Mouse (Mus musculus) ovary, adult 18-20 months (tissue): Measurements from ENCODE around the gene Rxrb.
A peak's percentile ranks its signal among the peaks of the same experiment; 100 is the strongest.
"Not testable (repeated sequence)": the region's sequence is repeated elsewhere in the genome, so short reads cannot be mapped to it uniquely, and the experiment has no call there.

Experiments used
- DNase-seq: peaks from one replicate; pipeline ENCODE4 v3.0.0; 2022; ENCODE audit warnings: low spot score, mixed read lengths

The Rxrb gene

GRCm38 (mm10) chr17:34031465-34032173 is at the start of gene Rxrb, which contains the start of gene Slc39a7:
Gene Rxrb (plus strand): TSS chr17:34031812.
Gene Slc39a7 (minus strand): TSS chr17:34031682.
- peak; percentile 97 for DNase-seq

- not testable (repeated sequence) for DNase-seq
Measured at GRCm38 (mm10) chr17:33982136-33982535, 49.5 kb upstream of the Rxrb start.

GRCm38 (mm10) chr17:33991788-33992664 is 39.6 kb upstream of the Rxrb start:
- no peak for DNase-seq

- no peak for DNase-seq
Measured at GRCm38 (mm10) chr17:33994959-33995358, 36.7 kb upstream of the Rxrb start.

GRCm38 (mm10) chr17:33995651-33996050 is 36.0 kb upstream of the Rxrb start:
- no peak for DNase-seq

GRCm38 (mm10) chr17:33997025-33997424 is 34.6 kb upstream of the Rxrb start:
- DNase-seq: not testable (repeated sequence)

- not testable (repeated sequence) for DNase-seq
Measured at GRCm38 (mm10) chr17:33998697-33999096, 32.9 kb upstream of the Rxrb start.

GRCm38 (mm10) chr17:33999341-34000149 is 32.1 kb upstream of the Rxrb start:
- no peak for DNase-seq

GRCm38 (mm10) chr17:34000150-34000537 is 31.5 kb upstream of the Rxrb start, which contains the start of gene H2-K1:
Gene H2-K1 (minus strand): TSS chr17:34000347.
- DNase-seq: peak; percentile 85

- not testable (repeated sequence) for DNase-seq
Measured at GRCm38 (mm10) chr17:34000796-34001195, 30.8 kb upstream of the Rxrb start.

GRCm38 (mm10) chr17:34003426-34003825 is 28.2 kb upstream of the Rxrb start:
- no peak for DNase-seq

GRCm38 (mm10) chr17:34006570-34006969 is 25.0 kb upstream of the Rxrb start:
- no peak for DNase-seq

GRCm38 (mm10) chr17:34010156-34010555 is 21.5 kb upstream of the Rxrb start:
- no peak for DNase-seq

- no peak for DNase-seq
Measured at GRCm38 (mm10) chr17:34013436-34013835, 18.2 kb upstream of the Rxrb start.

- no peak for DNase-seq
Measured at GRCm38 (mm10) chr17:34021539-34022413, 9.8 kb upstream of the Rxrb start.

- DNase-seq: no peak
Measured at GRCm38 (mm10) chr17:34022414-34022783, 9.2 kb upstream of the Rxrb start.

- no peak for DNase-seq
Measured at GRCm38 (mm10) chr17:34022987-34023386, 8.6 kb upstream of the Rxrb start.

- no peak for DNase-seq
Measured at GRCm38 (mm10) chr17:34023678-34024077, 7.9 kb upstream of the Rxrb start.

- no peak for DNase-seq
Measured at GRCm38 (mm10) chr17:34024317-34024821, 7.2 kb upstream of the Rxrb start, which contains the start of gene Ring1. Gene Ring1 (minus strand): TSS chr17:34024680.

GRCm38 (mm10) chr17:34024861-34025755 is 6.5 kb upstream of the Rxrb start:
- DNase-seq: no peak
